Mouse (Mus musculus): ENCODE measurements at regions not wholly inside any gene's neighbourhood (a gene's known extent, or its start where the extent isn't known, plus 50 kb on each side); places are given as distances from the start of the nearest gene placed in this dataset.
"Not testable (repeated sequence)": the region's sequence is repeated elsewhere in the genome, so short reads cannot be mapped to it uniquely, and the experiment has no call there.

- ATAC-seq (replicated peaks in 1 of 2; ENCODE audit: insufficient read depth in 1 of 2, low FRiP score in 2 of 2, low TSS enrichment in 1 of 2, low read depth in 1 of 2, poor library complexity in 2 of 2, severe bottlenecking in 2 of 2), result no peak
Observed at GRCm38 (mm10) chr4:38334529-38335149, 1115.5 kb upstream of the 1700009N14Rik start.

GRCm38 (mm10) chr4:38335156-38335555 is 1114.9 kb upstream of the 1700009N14Rik start:
- no peak for ATAC-seq (replicated peaks in 1 of 2; ENCODE audit: insufficient read depth in 1 of 2, low FRiP score in 2 of 2, low TSS enrichment in 1 of 2, low read depth in 1 of 2, poor library complexity in 2 of 2, severe bottlenecking in 2 of 2)

- no peak for ATAC-seq (replicated peaks in 1 of 2; ENCODE audit: insufficient read depth in 1 of 2, low FRiP score in 2 of 2, low TSS enrichment in 1 of 2, low read depth in 1 of 2, poor library complexity in 2 of 2, severe bottlenecking in 2 of 2)
Observed at GRCm38 (mm10) chr4:38371047-38371446, 1079.0 kb upstream of the 1700009N14Rik start.

- ATAC-seq (replicated peaks in 1 of 2; ENCODE audit: insufficient read depth in 1 of 2, low FRiP score in 2 of 2, low TSS enrichment in 1 of 2, low read depth in 1 of 2, poor library complexity in 2 of 2, severe bottlenecking in 2 of 2), result peak; percentile 93 to 99
Observed at GRCm38 (mm10) chr4:38381916-38382315, 1068.2 kb upstream of the 1700009N14Rik start.

- ATAC-seq (replicated peaks in 1 of 2; ENCODE audit: insufficient read depth in 1 of 2, low FRiP score in 2 of 2, low TSS enrichment in 1 of 2, low read depth in 1 of 2, poor library complexity in 2 of 2, severe bottlenecking in 2 of 2), result no peak
Observed at GRCm38 (mm10) chr4:38396635-38397034, 1053.5 kb upstream of the 1700009N14Rik start.

- ATAC-seq (replicated peaks in 1 of 2; ENCODE audit: insufficient read depth in 1 of 2, low FRiP score in 2 of 2, low TSS enrichment in 1 of 2, low read depth in 1 of 2, poor library complexity in 2 of 2, severe bottlenecking in 2 of 2), result not testable (repeated sequence)
Observed at GRCm38 (mm10) chr4:38435326-38435725, 1014.8 kb upstream of the 1700009N14Rik start.

- ATAC-seq (replicated peaks in 1 of 2; ENCODE audit: insufficient read depth in 1 of 2, low FRiP score in 2 of 2, low TSS enrichment in 1 of 2, low read depth in 1 of 2, poor library complexity in 2 of 2, severe bottlenecking in 2 of 2), result no peak
Observed at GRCm38 (mm10) chr4:38461473-38462194, 988.5 kb upstream of the 1700009N14Rik start.

- no peak for ATAC-seq (replicated peaks in 1 of 2; ENCODE audit: insufficient read depth in 1 of 2, low FRiP score in 2 of 2, low TSS enrichment in 1 of 2, low read depth in 1 of 2, poor library complexity in 2 of 2, severe bottlenecking in 2 of 2)
Observed at GRCm38 (mm10) chr4:38498271-38498670, 951.8 kb upstream of the 1700009N14Rik start.

- no peak for ATAC-seq (replicated peaks in 1 of 2; ENCODE audit: insufficient read depth in 1 of 2, low FRiP score in 2 of 2, low TSS enrichment in 1 of 2, low read depth in 1 of 2, poor library complexity in 2 of 2, severe bottlenecking in 2 of 2)
Observed at GRCm38 (mm10) chr4:38505875-38506274, 944.2 kb upstream of the 1700009N14Rik start.

GRCm38 (mm10) chr4:38507202-38507601 is 942.9 kb upstream of the 1700009N14Rik start:
- ATAC-seq (replicated peaks in 1 of 2; ENCODE audit: insufficient read depth in 1 of 2, low FRiP score in 2 of 2, low TSS enrichment in 1 of 2, low read depth in 1 of 2, poor library complexity in 2 of 2, severe bottlenecking in 2 of 2), result no peak

GRCm38 (mm10) chr4:38519108-38519507 is 931.0 kb upstream of the 1700009N14Rik start:
- ATAC-seq (replicated peaks in 1 of 2; ENCODE audit: insufficient read depth in 1 of 2, low FRiP score in 2 of 2, low TSS enrichment in 1 of 2, low read depth in 1 of 2, poor library complexity in 2 of 2, severe bottlenecking in 2 of 2), result no peak

All from hematopoietic stem cell, adult 5-6 weeks (primary cell).